Mouse (Mus musculus) embryonic facial prominence, embryonic 13.5 days (tissue): ENCODE results near the gene Rcan2. TPM values are rescaled to one million over a fixed set of nuclear protein-coding genes. Genes with fewer than 3 reads are reported as not detected.

Source experiments
- ATAC-seq: fragments of 200-750 bp; cut with Nextera tagmentation; 2 replicates; pipeline ENCODE4 v1.8.0; 2017; ENCODE audit warnings: low read depth; ENCODE audit not compliant: insufficient number of reproducible peaks, insufficient read depth, low FRiP score, low TSS enrichment
- H3K27ac ChIP-seq: fragments of 300-500 bp; sonication (generic); 2 replicates; pipeline ENCODE4 v1.5.1; 2015; ENCODE audit warnings: moderate library complexity, mild to moderate bottlenecking, inconsistent platforms
- H3K27me3 ChIP-seq: fragments of 300-500 bp; sonication (generic); 2 replicates; pipeline ENCODE4 v1.6.1; 2015; ENCODE audit warnings: mild to moderate bottlenecking, inconsistent platforms
- H3K36me3 ChIP-seq: fragments of 300-500 bp; sonication (generic); 2 replicates; pipeline ENCODE4 v1.6.1; 2015; ENCODE audit warnings: mild to moderate bottlenecking, inconsistent platforms
- H3K4me1 ChIP-seq: fragments of 300-500 bp; sonication (generic); 2 replicates; pipeline ENCODE4 v1.6.1; 2015; ENCODE audit warnings: inconsistent platforms
- H3K4me2 ChIP-seq: fragments of 300-500 bp; sonication (generic); 2 replicates; pipeline ENCODE4 v1.6.1; 2015; ENCODE audit warnings: moderate library complexity, mild to moderate bottlenecking, inconsistent platforms
- H3K4me3 ChIP-seq: fragments of 300-500 bp; sonication (generic); 2 replicates; pipeline ENCODE4 v1.5.1; 2015; ENCODE audit warnings: mild to moderate bottlenecking, inconsistent platforms
- H3K9ac ChIP-seq: fragments of 300-500 bp; sonication (generic); 2 replicates; pipeline ENCODE4 v1.6.1; 2015; ENCODE audit warnings: mild to moderate bottlenecking, inconsistent platforms
- H3K9me3 ChIP-seq: fragments of 300-500 bp; sonication (generic); 2 replicates; pipeline ENCODE4 v1.6.1; 2016; ENCODE audit warnings: inconsistent platforms
- WGBS: fragments of 180-500 bp; shearing (Covaris S2); methylation state at CpG from one replicate; pipeline ENCODE4 v1.1.7; 2015; ENCODE audit warnings: mixed read lengths; 5-methylcytosine and 5-hydroxymethylcytosine counted together
- polyA plus RNA-seq: library from polyadenylated mRNA; unstranded; fragments of >200 nt; fragmentation: Nextera tagmentation; extraction: Ambion mirVana; gene quantifications from 2 replicates; pipeline ENCODE4 v1.2.1, GENCODE M21; 2015

Rcan2 gene
- polyA plus RNA-seq, 1 experiment from 2014 or later: 5.4 TPM

GRCm38 (mm10) chr17:44088226-44088625 lies 287.1 kb downstream of the Rcan2 start:
- Histone ChIP-seq H3K9me3 (no peaks in the 10 kb centered on the region), H3K36me3 (no peaks in the 10 kb centered on the region; the same call in 1 of the 2 replicates), H3K4me2 (no peak overlapping the region), H3K27me3 (no peaks in the 10 kb centered on the region), H3K9ac (no peak overlapping the region), H3K27ac (no peak overlapping the region), H3K4me1 (no peaks in the 10 kb centered on the region), H3K4me3 (no peak overlapping the region)
- no peak for ATAC-seq
- WGBS: 94% methylated on average over 3 of the region's 3 CpGs

Other genes starting within 250 kb of the Rcan2 start
- 8.4 and 11.1 TPM in 2 replicates for gene Pla2g7, start 233.3 kb upstream of the Rcan2 start, polyA plus RNA-seq
- gene Tdrd6, start 171.1 kb upstream of the Rcan2 start, polyA plus RNA-seq: 0.29 and 0.42 TPM in 2 replicates
- 46.3 and 48.2 TPM in 2 replicates for gene Slc25a27, start 134.1 kb upstream of the Rcan2 start, polyA plus RNA-seq
- 27.3 and 29.2 TPM in 2 replicates for gene Cyp39a1, start 133.9 kb upstream of the Rcan2 start, polyA plus RNA-seq